Mouse (Mus musculus) urinary bladder, adult 2 months (tissue): ENCODE measurements around the gene Zfp853. TPM values are rescaled to one million over a fixed set of nuclear protein-coding genes. Genes with fewer than 3 reads are reported as not detected.

ENCODE experiments used
- DNase-seq: peaks from one replicate; pipeline ENCODE4 v3.0.0; 2022; ENCODE audit warnings: low spot score
- polyA plus RNA-seq: library from polyadenylated mRNA; depleted of rRNA; stranded (reverse); fragments of >200 nt; gene quantifications from 2 replicates; pipeline ENCODE4 v1.2.3, GENCODE M21; 2012; rRNA removed

Gene Zfp853
- polyA plus RNA-seq, 1 experiment, result 0.43 TPM

GRCm38 (mm10) chr5:143253881-143254486 is 39.4 kb downstream of the Zfp853 start:
- DNase-seq, result no peak

- DNase-seq, result no peak
Measured at GRCm38 (mm10) chr5:143253186-143253880, 40.1 kb downstream of the Zfp853 start.

DNA sequence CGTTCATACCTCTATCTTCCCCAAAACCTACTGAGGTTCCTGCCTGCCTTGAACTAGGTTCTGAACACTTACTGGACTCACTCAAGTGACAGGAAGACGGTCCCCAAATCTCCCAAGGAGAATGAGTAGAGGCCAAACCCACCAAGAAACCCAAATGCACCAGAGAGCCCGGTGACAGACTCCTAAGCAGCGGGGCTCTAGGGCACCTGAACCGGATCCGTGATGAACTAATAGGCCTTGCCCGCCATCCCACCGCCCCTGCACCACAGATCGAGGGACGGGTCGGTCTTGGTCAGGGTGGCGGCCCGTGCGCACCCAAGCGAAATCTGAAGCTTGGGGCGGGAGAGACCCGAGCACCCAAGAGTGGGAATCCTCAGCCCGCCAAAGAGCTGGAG is 40.6 kb downstream of the Zfp853 start:
- no peak for DNase-seq

GRCm38 (mm10) chr5:143252039-143252438 is 41.4 kb downstream of the Zfp853 start:
- no peak for DNase-seq

DNA sequence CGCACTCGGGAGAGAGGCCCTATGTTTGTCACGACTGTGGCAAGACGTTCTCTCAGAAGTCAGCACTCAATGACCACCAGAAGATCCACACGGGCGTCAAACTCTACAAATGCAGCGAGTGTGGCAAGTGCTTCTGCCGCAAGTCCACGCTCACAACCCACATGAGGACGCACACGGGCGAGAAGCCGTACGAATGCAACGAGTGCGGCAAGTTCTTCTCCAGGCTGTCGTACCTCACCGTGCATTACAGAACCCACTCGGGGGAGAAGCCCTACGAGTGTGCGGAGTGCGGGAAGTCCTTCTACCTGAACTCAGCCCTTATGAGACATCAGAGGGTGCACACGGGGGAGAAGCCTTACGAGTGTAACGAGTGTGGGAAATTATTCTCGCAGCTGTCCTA is 48.5 kb downstream of the Zfp853 start:
- no peak for DNase-seq

Other genes starting within 250 kb of the Zfp853 start
- 25.0 and 26.2 TPM in 2 replicates for gene Rnf216, start 180.6 kb downstream of the Zfp853 start, polyA plus RNA-seq
- not detected in 2 replicates for gene Olfr718-ps1, start 146.0 kb downstream of the Zfp853 start, polyA plus RNA-seq
- 11.7 TPM in 2 replicates for gene Rbak, start 112.8 kb downstream of the Zfp853 start, polyA plus RNA-seq
- gene Spdye4b, start 112.6 kb downstream of the Zfp853 start, polyA plus RNA-seq, result not detected in 2 replicates
- gene Spdye4a, start 66.7 kb downstream of the Zfp853 start, polyA plus RNA-seq, result not detected in 2 replicates
- gene Zfp12, start 58.5 kb downstream of the Zfp853 start, polyA plus RNA-seq, result 12.6 and 12.7 TPM in 2 replicates
- gene Zfp316, start 23.6 kb downstream of the Zfp853 start, polyA plus RNA-seq, result 3.2 and 5.9 TPM in 2 replicates
- 8.4 and 10.6 TPM in 2 replicates for gene E130309D02Rik, start 21.7 kb upstream of the Zfp853 start, polyA plus RNA-seq
- 55.0 and 65.8 TPM in 2 replicates for gene Zdhhc4, start 35.6 kb upstream of the Zfp853 start, polyA plus RNA-seq
- 0.44 and 0.46 TPM in 2 replicates for gene Grid2ip, start 63.7 kb upstream of the Zfp853 start, polyA plus RNA-seq
- 104 and 105 TPM in 2 replicates for gene Kdelr2, start 110.2 kb upstream of the Zfp853 start, polyA plus RNA-seq
- 22.1 and 26.7 TPM in 2 replicates for gene Daglb, start 171.0 kb upstream of the Zfp853 start, polyA plus RNA-seq
- gene Rac1, start 234.4 kb upstream of the Zfp853 start, polyA plus RNA-seq, result 441 and 475 TPM in 2 replicates